Mouse (Mus musculus): ENCODE measurements around the gene BC049715.

The BC049715 gene

GRCm38 (mm10) chr6:136808014-136808417 lies 19.4 kb upstream of the BC049715 start, which contains the start of gene H2afj:
Gene H2afj (plus strand): TSS chr6:136808244.
- DNase-seq (ENCODE audit: low read depth, low spot score), result peak; percentile 99

GRCm38 (mm10) chr6:136808631-136809046 lies 18.8 kb upstream of the BC049715 start:
- peak; percentile 51 for DNase-seq (ENCODE audit: low read depth, low spot score)

- DNase-seq (ENCODE audit: low read depth, low spot score), result peak; percentile 35
These were observed 18.3 kb upstream of the BC049715 start for GRCm38 (mm10) chr6:136809077-136809476.

DNA sequence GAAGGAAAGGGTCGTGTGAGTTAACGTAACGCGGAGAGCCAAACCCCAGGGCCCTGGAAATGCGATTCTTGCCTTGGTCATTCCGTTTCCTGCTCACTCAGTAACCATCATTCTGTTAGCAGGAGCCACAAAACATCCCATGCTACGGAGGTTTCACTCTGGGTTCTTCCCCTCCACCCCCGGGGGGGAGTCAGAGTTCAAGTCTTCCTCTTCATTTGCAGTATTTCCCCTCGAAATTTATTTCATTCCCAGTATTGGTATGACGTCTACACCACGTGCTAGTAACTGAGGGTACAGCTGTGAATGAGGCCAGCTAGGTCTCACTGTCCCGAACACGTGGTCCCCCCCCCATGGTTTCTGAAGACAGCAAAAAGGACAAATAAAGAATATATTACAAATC lies 17.8 kb upstream of the BC049715 start:
- no peak for DNase-seq (ENCODE audit: low read depth, low spot score)

- DNase-seq (ENCODE audit: low read depth, low spot score), result no peak
These were observed 16.2 kb upstream of the BC049715 start for GRCm38 (mm10) chr6:136811196-136811595.

DNA sequence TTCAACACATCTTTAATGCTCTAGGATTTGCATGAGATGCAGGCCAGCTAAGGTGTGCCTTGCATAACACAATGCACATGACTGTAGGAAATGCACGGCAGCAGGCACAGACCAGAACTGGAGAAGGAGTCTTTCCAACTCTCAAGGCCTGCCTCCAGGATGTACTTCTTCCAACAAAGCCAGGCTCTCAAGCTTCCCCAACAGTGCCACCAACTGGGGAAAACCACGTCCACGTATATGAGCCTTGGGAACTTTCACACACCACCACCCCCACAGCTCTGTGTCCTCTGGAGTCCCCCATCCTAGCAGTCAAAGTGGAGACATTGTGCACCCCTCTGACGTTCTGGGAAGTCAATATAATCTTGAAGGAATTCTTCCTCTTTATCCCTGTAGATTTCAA lies 14.3 kb upstream of the BC049715 start:
- DNase-seq (ENCODE audit: low read depth, low spot score), result peak; percentile 53

GRCm38 (mm10) chr6:136815381-136815780 lies 12.0 kb upstream of the BC049715 start:
- DNase-seq (ENCODE audit: low read depth, low spot score), result no peak

- no peak for DNase-seq (ENCODE audit: low read depth, low spot score)
These were observed 10.6 kb upstream of the BC049715 start for GRCm38 (mm10) chr6:136816826-136817225.

DNA sequence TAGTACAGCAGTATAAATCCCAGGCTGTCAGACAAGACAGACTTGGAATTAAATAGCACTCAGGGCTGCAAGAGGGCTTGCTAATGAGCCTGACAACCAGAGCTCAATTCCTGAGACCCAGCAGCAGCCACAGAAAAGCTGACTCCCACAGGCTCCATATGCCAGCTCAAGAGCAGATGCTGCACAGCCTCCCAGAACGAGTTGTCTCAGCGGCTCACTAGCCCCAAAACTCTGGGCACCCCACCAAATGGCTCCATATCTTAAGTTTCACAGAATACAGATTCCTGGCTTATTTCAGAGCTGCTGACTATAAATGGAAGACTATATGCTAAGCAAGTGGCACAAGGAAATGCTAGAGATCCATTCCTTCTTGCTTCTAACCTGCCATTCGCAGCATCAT lies 9.9 kb upstream of the BC049715 start:
- no peak for DNase-seq (ENCODE audit: low read depth, low spot score)

DNA sequence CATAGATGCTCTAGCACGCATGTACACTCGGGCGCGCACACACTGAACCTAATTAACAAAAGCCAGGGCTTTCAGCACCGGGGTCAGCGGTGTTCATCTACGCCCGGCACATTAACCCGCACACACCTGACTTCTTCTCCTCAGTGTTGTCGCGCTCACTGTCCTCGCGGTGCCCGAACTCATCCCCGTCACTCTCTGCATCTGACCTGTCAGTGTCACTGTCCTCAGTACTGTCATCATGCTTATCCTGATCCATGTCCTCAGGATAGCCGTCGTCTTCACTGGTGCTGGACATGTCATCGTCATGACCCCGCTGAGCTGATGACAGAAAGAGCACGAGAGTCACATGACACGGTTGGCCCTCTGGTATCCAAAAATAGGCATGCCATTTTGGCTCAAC lies 7.0 kb upstream of the BC049715 start:
- no peak for DNase-seq (ENCODE audit: low read depth, low spot score)

GRCm38 (mm10) chr6:136821086-136821485 lies 6.3 kb upstream of the BC049715 start:
- no peak for DNase-seq (ENCODE audit: low read depth, low spot score)

- no peak for DNase-seq (ENCODE audit: low read depth, low spot score)
These were observed 2.4 kb upstream of the BC049715 start for GRCm38 (mm10) chr6:136824987-136825386.

DNA sequence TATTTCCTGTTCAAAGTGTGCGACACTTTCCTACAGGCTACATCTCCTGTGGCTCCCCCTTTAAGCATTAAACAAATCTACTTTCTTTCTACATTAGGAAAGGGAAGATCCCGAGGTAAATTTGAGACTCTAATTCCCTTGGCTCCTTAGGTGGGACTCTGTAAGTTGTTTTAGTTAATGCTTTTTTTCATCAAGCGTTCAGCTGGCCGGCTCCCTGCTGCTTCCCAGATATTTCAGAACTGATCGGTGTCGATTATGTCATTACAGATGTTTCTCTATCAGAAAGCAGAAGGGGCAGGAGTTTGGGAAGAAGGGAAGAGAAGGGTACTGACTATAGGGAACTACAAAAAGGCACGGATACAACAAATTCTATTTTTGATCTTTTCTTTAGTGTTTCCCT lies 310 bp upstream of the BC049715 start:
- DNase-seq (ENCODE audit: low read depth, low spot score), result no peak

GRCm38 (mm10) chr6:136827881-136828561 lies 595 bp downstream of the BC049715 start, which contains the start of gene Wbp11:
Gene Wbp11 (minus strand): TSS chr6:136828233.
- peak; percentile 98 for DNase-seq (ENCODE audit: low read depth, low spot score)

GRCm38 (mm10) chr6:136828681-136829080 lies 1.3 kb downstream of the BC049715 start:
- DNase-seq (ENCODE audit: low read depth, low spot score), result no peak

DNA sequence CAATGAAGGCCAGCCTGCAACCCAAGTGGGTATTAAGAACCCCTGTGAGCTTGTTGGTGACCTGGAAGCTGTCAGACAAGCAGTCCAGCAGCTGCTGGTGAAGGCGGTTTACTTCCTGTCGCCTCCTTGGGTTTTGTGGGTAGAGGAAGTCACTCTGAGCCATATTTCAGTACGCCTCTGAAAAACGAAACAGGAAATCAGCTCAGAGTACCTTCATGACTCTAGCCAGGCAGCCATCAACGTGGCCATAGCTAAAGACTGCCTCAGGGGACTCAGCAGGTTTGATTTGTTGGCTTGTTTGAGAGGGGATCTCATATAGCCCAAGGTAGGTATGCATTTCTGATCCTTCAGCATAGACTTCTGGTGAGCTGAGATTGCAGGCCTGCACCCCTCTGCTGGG lies 4.3 kb downstream of the BC049715 start:
- no peak for DNase-seq (ENCODE audit: low read depth, low spot score)

- DNase-seq (ENCODE audit: low read depth, low spot score), result no peak
These were observed 7.9 kb downstream of the BC049715 start, which contains the start of gene Smco3 for GRCm38 (mm10) chr6:136835352-136835751. Gene Smco3 (minus strand): TSS chr6:136835452.

- no peak for DNase-seq (ENCODE audit: low read depth, low spot score)
These were observed 9.9 kb downstream of the BC049715 start for GRCm38 (mm10) chr6:136837323-136837722.

- DNase-seq (ENCODE audit: low read depth, low spot score), result no peak
These were observed 17.5 kb downstream of the BC049715 start for GRCm38 (mm10) chr6:136844903-136845302.

DNA sequence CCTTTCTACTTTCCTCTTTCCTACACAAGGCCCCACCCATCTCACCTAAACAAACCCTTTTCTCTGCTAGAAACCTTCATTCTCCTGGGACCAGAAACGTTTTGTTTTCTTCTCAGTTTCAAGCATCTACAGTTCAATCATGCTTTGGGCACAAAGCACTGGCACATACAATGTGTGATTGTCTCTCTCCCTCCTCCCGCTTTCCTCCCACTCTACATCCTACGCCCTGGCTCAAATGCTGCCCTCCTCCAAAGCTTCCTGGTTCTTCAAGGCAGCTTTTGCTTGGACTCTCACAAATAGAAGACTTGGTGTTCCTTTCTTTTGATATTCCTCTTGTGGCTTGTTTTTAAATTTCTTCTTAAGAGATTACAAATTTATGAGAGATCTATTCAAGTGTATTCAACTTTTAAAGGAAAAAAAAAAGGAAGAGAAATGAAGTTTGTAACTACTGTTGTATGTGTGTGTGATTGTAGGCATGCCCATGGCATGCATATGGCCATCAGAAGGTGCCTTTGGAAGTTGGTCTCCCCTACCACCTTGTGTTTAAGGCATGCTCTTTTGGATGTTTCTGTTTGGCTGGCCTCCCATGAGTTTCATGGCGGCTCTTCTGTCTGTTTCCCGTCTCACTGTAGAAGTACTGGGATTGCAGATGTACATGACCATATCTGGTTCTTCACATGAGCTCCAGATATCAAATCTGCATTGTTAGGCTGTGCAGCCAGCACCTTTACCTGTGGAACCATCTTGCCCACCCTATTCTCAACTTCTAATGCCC lies 18.5 kb downstream of the BC049715 start:
- no peak for DNase-seq (ENCODE audit: low read depth, low spot score)

DNA sequence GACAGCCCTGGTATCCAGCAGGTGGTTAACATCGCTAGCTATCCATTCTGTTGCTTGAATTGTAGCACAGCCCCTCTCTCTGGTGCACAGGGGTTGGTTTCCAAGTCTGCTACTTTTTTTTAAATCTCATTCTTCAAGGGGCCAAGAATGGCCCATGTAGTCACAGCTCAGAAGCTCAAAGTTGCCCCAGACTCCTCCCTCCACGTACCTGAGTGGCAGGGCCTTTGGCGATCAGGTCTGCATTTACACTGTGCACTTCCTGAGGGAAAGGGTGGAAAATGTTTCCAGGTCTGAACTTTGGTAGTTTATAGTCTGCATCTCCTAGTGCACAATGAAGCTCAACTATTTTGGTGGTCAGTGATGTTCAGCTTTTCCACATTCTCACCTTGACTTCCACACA lies 19.8 kb downstream of the BC049715 start:
- DNase-seq (ENCODE audit: low read depth, low spot score), result no peak

DNA sequence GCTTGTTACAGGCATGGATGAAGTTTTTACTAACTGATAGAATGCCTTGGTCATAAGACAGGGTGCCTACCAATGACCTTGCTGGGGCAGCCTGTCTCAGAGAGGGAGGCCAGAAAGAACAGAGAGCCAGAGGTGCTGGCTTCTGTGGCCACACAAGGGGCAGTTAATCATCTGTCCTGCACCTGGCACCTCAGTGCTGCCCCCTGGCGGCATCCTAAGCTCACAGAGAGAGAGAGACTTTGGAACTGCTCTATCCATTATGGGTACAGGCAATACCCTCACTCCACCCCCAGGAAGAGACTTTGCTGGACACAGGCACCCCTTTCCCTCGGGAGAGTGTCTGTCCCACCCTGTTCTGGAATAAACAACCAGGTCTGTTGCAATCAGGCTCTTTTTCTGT lies 20.4 kb downstream of the BC049715 start:
- DNase-seq (ENCODE audit: low read depth, low spot score), result peak; percentile 83

GRCm38 (mm10) chr6:136848399-136848798 lies 21.0 kb downstream of the BC049715 start:
- DNase-seq (ENCODE audit: low read depth, low spot score), result no peak
